Mouse (Mus musculus) MEL (cell line): ENCODE data around the gene Tacc3. TPM values are rescaled to one million over a fixed set of nuclear protein-coding genes. Genes with fewer than 3 reads are reported as not detected.

ENCODE experiments used
- DNase-seq: peaks from one replicate; pipeline ENCODE4 v3.0.0; 2011; ENCODE audit warnings: low read depth, low spot score
- H3K27ac ChIP-seq: 2 replicates; pipeline ENCODE4 v1.5.1; 2012; ENCODE audit warnings: low read depth, mild to moderate bottlenecking, control low read depth, low read length, moderate library complexity; ENCODE audit not compliant: control insufficient read depth
- H3K27me3 ChIP-seq, 2 experiments: fragments of 150-350 bp in 1 of 2; sonication (generic) in 1 of 2; 2 replicates each; pipeline ENCODE4 v1.6.1; 2012; ENCODE audit warnings: low read length in 2 of 2, mild to moderate bottlenecking in 2 of 2, improper control_type of control experiment in 1 of 2, moderate library complexity in 1 of 2; ENCODE audit not compliant: insufficient read depth in 2 of 2, control insufficient read depth in 1 of 2
- H3K36me3 ChIP-seq, 2 experiments: 2 replicates each; pipeline ENCODE4 v1.6.1; 2012 to 2014; ENCODE audit warnings: low read length in 2 of 2, improper control_type of control experiment in 1 of 2, inconsistent platforms in 1 of 2, mild to moderate bottlenecking in 1 of 2; ENCODE audit not compliant: insufficient read depth in 2 of 2, control insufficient read depth in 1 of 2
- H3K4me1 ChIP-seq, 2 experiments: fragments of 150-350 bp in 1 of 2; sonication (generic) in 1 of 2; 2 replicates each; pipeline ENCODE4 v1.6.1; 2012; ENCODE audit warnings: low read length in 2 of 2, improper control_type of control experiment in 1 of 2, mild to moderate bottlenecking in 1 of 2; ENCODE audit not compliant: insufficient read depth in 2 of 2, control insufficient read depth in 1 of 2
- H3K4me3 ChIP-seq, 2 experiments: fragments of 150-350 bp in 1 of 2; sonication (generic) in 1 of 2; 2 replicates each; pipeline ENCODE4 v1.5.1; 2012; ENCODE audit warnings: low read depth in 2 of 2, low read length in 2 of 2, mild to moderate bottlenecking in 2 of 2, moderate library complexity in 2 of 2, control low read depth in 1 of 2, improper control_type of control experiment in 1 of 2; ENCODE audit not compliant: control insufficient read depth in 1 of 2, insufficient read depth in 1 of 2
- H3K79me2 ChIP-seq: 2 replicates; pipeline ENCODE4 v1.6.1; 2012; ENCODE audit warnings: mild to moderate bottlenecking, low read length, moderate library complexity; ENCODE audit not compliant: control insufficient read depth, poor library complexity, insufficient read depth
- H3K9ac ChIP-seq: 2 replicates; pipeline ENCODE4 v1.6.1; 2012; ENCODE audit warnings: low read depth, mild to moderate bottlenecking, control low read depth, low read length, moderate library complexity; ENCODE audit not compliant: control insufficient read depth, poor library complexity, severe bottlenecking
- H3K9me3 ChIP-seq: fragments of 150-350 bp; sonication (generic); replicated peaks from 2 replicates; pipeline ENCODE4 v1.6.1; 2012; ENCODE audit warnings: mild to moderate bottlenecking, low read length, improper control_type of control experiment, moderate library complexity; ENCODE audit not compliant: insufficient read depth
- CHD1 ChIP-seq: IDR thresholded peaks from 2 replicates; pipeline ENCODE4 v1.6.1; 2012; ENCODE audit warnings: low read depth, mild to moderate bottlenecking, inconsistent platforms, low read length, improper control_type of control experiment
- CHD2 ChIP-seq: IDR thresholded peaks from 2 replicates; pipeline ENCODE4 v1.6.1; 2011; ENCODE audit warnings: low read length, improper control_type of control experiment
- CTCF ChIP-seq, 3 experiments: IDR thresholded peaks in 2 of 3; conservative IDR thresholded peaks in 1 of 3; 2 replicates each; pipeline ENCODE4 v1.5.1; 2011 to 2012; ENCODE audit warnings: low read length in 3 of 3, low read depth in 2 of 3, mild to moderate bottlenecking in 2 of 3, improper control_type of control experiment in 1 of 3, inconsistent platforms in 1 of 3, mixed read lengths in 1 of 3, moderate library complexity in 1 of 3; ENCODE audit not compliant: control insufficient read depth in 1 of 3, insufficient read depth in 1 of 3, poor library complexity in 1 of 3, severe bottlenecking in 1 of 3
- E2F4 ChIP-seq: IDR thresholded peaks from 2 replicates; pipeline ENCODE4 v1.6.1; 2011; ENCODE audit warnings: low read depth, low read length, improper control_type of control experiment, borderline replicate concordance
- ELF1 ChIP-seq: IDR thresholded peaks from 2 replicates; pipeline ENCODE4 v1.6.1; 2014; ENCODE audit warnings: low read depth, mild to moderate bottlenecking, inconsistent platforms, low read length, improper control_type of control experiment, moderate library complexity
- EP300 ChIP-seq, 2 experiments: IDR thresholded peaks; 2 replicates each; pipeline ENCODE4 v1.6.1; 2011; ENCODE audit warnings: improper control_type of control experiment in 2 of 2, low read length in 2 of 2, low read depth in 1 of 2, mild to moderate bottlenecking in 1 of 2
- HCFC1 ChIP-seq: IDR thresholded peaks from 2 replicates; pipeline ENCODE4 v1.6.1; 2012; ENCODE audit warnings: low read depth, mild to moderate bottlenecking, inconsistent platforms, low read length, improper control_type of control experiment, moderate library complexity
- MAFK ChIP-seq: IDR thresholded peaks from 2 replicates; pipeline ENCODE4 v1.6.1; 2011; ENCODE audit warnings: low read depth, mild to moderate bottlenecking, low read length, improper control_type of control experiment, borderline replicate concordance
- MAZ ChIP-seq: IDR thresholded peaks from 2 replicates; pipeline ENCODE4 v1.6.1; 2012; ENCODE audit warnings: low read depth, mild to moderate bottlenecking, inconsistent platforms, low read length, improper control_type of control experiment
- MYB ChIP-seq: IDR thresholded peaks from 2 replicates; pipeline ENCODE4 v1.6.1; 2011; ENCODE audit warnings: mild to moderate bottlenecking, low read depth, low read length, improper control_type of control experiment
- MYC ChIP-seq: IDR thresholded peaks from 2 replicates; pipeline ENCODE4 v1.6.1; 2011; ENCODE audit warnings: low read depth, mild to moderate bottlenecking, low read length, improper control_type of control experiment, moderate library complexity
- NRF1 ChIP-seq: IDR thresholded peaks from 2 replicates; pipeline ENCODE4 v1.6.1; 2014; ENCODE audit warnings: low read depth, mild to moderate bottlenecking, inconsistent platforms, low read length, improper control_type of control experiment, moderate library complexity; ENCODE audit not compliant: poor library complexity, insufficient read depth, severe bottlenecking
- POLR2AphosphoS2 ChIP-seq: IDR thresholded peaks from 2 replicates; pipeline ENCODE4 v1.6.1; 2011; ENCODE audit warnings: low read length, improper control_type of control experiment
- POLR2AphosphoS5 ChIP-seq: IDR thresholded peaks from 2 replicates; pipeline ENCODE4 v1.6.1; 2012; ENCODE audit warnings: low read depth, borderline replicate concordance, mild to moderate bottlenecking, inconsistent platforms, low read length, moderate library complexity, mixed read lengths
- RAD21 ChIP-seq: IDR thresholded peaks from 2 replicates; pipeline ENCODE4 v1.6.1; 2011; ENCODE audit warnings: mild to moderate bottlenecking, low read depth, low read length, improper control_type of control experiment
- SIN3A ChIP-seq: IDR thresholded peaks from 2 replicates; pipeline ENCODE4 v1.6.1; 2012; ENCODE audit warnings: low read length, improper control_type of control experiment, inconsistent platforms
- SMC3 ChIP-seq: IDR thresholded peaks from 2 replicates; pipeline ENCODE4 v1.6.1; 2011; ENCODE audit warnings: low read depth, low read length, improper control_type of control experiment
- TAL1 ChIP-seq: IDR thresholded peaks from 2 replicates; pipeline ENCODE4 v1.6.1; 2012; ENCODE audit warnings: mild to moderate bottlenecking, inconsistent platforms, low read length, moderate library complexity, mixed read lengths
- UBTF ChIP-seq: IDR thresholded peaks from 2 replicates; pipeline ENCODE4 v1.6.1; 2012; ENCODE audit warnings: low read depth, mild to moderate bottlenecking, inconsistent platforms, low read length, improper control_type of control experiment, moderate library complexity, borderline replicate concordance; ENCODE audit not compliant: insufficient read depth
- USF1 ChIP-seq: IDR thresholded peaks from 2 replicates; pipeline ENCODE4 v1.6.1; 2014; ENCODE audit warnings: low read depth, mild to moderate bottlenecking, inconsistent platforms, low read length, improper control_type of control experiment, moderate library complexity
- ZKSCAN1 ChIP-seq: IDR thresholded peaks from 2 replicates; pipeline ENCODE4 v1.6.1; 2012; ENCODE audit warnings: low read depth, mild to moderate bottlenecking, inconsistent platforms, low read length, improper control_type of control experiment, moderate library complexity
- ZNF384 ChIP-seq: IDR thresholded peaks from 2 replicates; pipeline ENCODE4 v1.6.1; 2012; ENCODE audit warnings: low read depth, mild to moderate bottlenecking, inconsistent platforms, low read length, improper control_type of control experiment
- polyA plus RNA-seq, 2 experiments: library from polyadenylated mRNA; stranded (reverse) in 1 of 2; unstranded in 1 of 2; fragments of >175 nt in 1 of 2; fragments of >200 nt in 1 of 2; gene quantifications; 2 replicates each; pipeline versions ENCODE4 v1.2.1 to v1.2.4; 2012; ENCODE audit warnings: low replicate concordance in 2 of 2, low read depth in 1 of 2; ENCODE audit not compliant: insufficient read length in 2 of 2, insufficient read depth in 1 of 2, missing spikeins in 1 of 2
- total RNA-seq: library from RNA; depleted of rRNA; stranded (reverse); fragments of 300-350 nt; gene quantifications from 2 replicates; pipeline ENCODE4 v1.2.3, GENCODE M21; 2012

Gene Tacc3
- total and polyA plus RNA-seq, 3 experiments = 149 to 609 (median 165) TPM

DNA sequence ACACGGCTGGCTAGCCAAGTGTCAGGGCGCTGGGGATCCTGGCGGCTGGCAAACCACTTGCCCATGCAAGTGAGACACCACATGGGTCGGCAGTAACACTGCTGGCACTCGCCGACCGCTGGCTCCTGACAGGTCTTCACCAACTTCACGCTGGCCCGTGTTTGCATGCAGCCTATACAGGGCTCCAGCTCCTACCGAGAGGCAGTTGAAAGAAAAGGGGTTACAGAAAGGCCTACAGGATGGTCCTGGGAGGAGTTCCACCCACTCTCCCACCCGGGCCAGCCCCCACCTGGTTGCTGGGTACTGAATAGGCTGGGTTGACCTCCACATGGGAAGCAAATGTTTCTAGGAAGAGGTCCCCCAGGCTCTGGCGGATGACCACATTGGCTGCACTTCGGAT is 3.5 kb upstream of the Tacc3 start:
- Histone ChIP-seq H3K4me1 (peaks cover 4 to 25% of the 10 kb centered on the region in 2 experiments), H3K9ac (no peak overlapping the region), H3K27me3 (no peaks in the 10 kb centered on the region)
- TF ChIP-seq MAFK (no peak), ZNF384 (no peak), E2F4 (no peak), UBTF (no peak), NRF1 (no peak), TAL1 (no peak), SIN3A (no peak), ZKSCAN1 (no peak), USF1 (no peak), RAD21 (no peak), CTCF (IDR thresholded peaks at IDR 0.05 in 2 of 3, conservative IDR thresholded peaks at IDR 0.05 in 1 of 3; ENCODE audit: control insufficient read depth in 1 of 3, insufficient read depth in 1 of 3, low read depth in 2 of 3, low read length in 3 of 3, poor library complexity in 1 of 3, severe bottlenecking in 1 of 3) (no peak), EP300 (IDR thresholded peaks at IDR 0.05; ENCODE audit: low read depth in 1 of 2, low read length in 2 of 2) (no peak), POLR2AphosphoS5 (no peak)
- TF ChIP-seq, all 39 proteins: peak for 0
- Histone ChIP-seq H3K9me3 (no peaks in the 10 kb centered on the region), H3K4me3 (no peak overlapping the region), H3K27ac (no peak overlapping the region), H3K79me2 (peaks cover 65% of the 10 kb centered on the region), H3K36me3 (peaks cover 3 to 29% of the 10 kb centered on the region in 2 experiments)
- DNase-seq = no peak

DNA sequence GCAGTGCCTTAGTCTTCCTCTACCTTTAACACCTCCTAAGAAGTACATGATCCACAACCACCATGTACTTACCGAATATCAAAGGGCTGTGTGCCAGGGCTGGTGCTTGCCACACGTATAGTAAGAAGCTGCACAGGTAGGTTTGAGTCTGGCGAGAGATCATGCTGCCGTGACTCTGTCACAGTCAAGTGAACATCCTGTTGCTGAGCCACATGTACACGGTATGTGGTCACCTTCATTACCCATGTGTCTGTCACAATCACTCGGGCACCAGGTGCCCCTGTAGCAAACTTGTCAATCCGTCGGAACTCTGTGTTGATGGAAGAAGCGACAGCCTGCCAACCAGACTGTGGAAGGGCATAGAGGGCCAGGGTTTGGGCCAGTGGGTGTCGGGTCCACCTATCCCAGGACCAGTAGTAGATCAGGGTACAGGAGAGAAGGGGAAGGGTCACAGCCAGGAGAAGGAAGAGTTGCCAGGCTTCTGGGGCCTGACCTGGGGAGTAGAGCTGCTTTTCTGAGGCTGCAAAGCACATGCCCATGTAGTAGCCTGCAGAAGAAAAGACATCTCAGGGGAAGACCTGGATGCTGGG is 2.6 kb upstream of the Tacc3 start:
- peaks cover 65% of the 10 kb centered on the region for H3K79me2 ChIP-seq
- peaks cover 4 to 25% of the 10 kb centered on the region in 2 experiments for H3K4me1 ChIP-seq
- H3K9me3 ChIP-seq = no peaks in the 10 kb centered on the region
- no peak overlapping the region for H3K4me3 ChIP-seq
- TF ChIP-seq CTCF (IDR thresholded peaks at IDR 0.05 in 2 of 3, conservative IDR thresholded peaks at IDR 0.05 in 1 of 3; ENCODE audit: control insufficient read depth in 1 of 3, insufficient read depth in 1 of 3, low read depth in 2 of 3, low read length in 3 of 3, poor library complexity in 1 of 3, severe bottlenecking in 1 of 3) (no peak), HCFC1 (no peak), MYB (no peak), ELF1 (no peak), MAZ (no peak), ZNF384 (no peak), CHD2 (no peak), RAD21 (no peak), POLR2AphosphoS2 (no peak), MYC (no peak), EP300 (IDR thresholded peaks at IDR 0.05; ENCODE audit: low read depth in 1 of 2, low read length in 2 of 2) (no peak), SMC3 (no peak), CHD1 (no peak)
- no peaks in the 10 kb centered on the region for H3K27me3 ChIP-seq
- H3K27ac ChIP-seq = no peak overlapping the region
- DNase-seq = no peak
- peaks cover 3 to 25% of the 10 kb centered on the region in 2 experiments for H3K36me3 ChIP-seq
- no peak overlapping the region for H3K9ac ChIP-seq
